Mouse (Mus musculus): ENCODE results near the gene S100a3.

DNA sequence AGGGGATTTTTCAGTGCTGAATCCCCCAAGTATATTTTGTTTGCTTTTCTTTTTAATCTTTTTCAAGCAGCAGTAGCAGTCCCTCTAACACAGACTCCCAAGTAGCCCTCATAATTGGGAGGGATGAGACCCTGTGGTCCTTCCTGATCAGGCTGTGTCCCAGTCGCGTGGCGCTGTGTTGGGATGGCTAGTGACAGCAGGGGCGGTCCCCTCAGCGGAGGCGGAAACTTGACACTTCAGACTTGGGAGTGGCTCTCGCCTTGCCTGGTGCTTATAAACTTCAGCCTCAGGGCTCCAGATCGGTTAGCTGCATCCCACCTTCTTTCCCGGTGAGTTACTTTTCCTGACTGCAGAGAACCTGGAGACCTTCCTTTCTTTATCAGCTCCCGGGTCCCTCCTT, 45.7 kb upstream of the S100a3 start:
- TF ChIP-seq ZC3H11A (IDR thresholded peaks at IDR 0.05; ENCODE audit: low read depth, low read length): no peak
- no peak for TF ChIP-seq ZNF384 (IDR thresholded peaks at IDR 0.05; ENCODE audit: low read depth, low read length)
- TF ChIP-seq MXI1 (IDR thresholded peaks at IDR 0.05; ENCODE audit: low read depth, low read length): peak; percentile 96
- TF ChIP-seq RCOR1 (conservative IDR thresholded peaks at IDR 0.05; ENCODE audit: low read depth, low read length): no peak
- no peak for TF ChIP-seq NRF1 (IDR thresholded peaks at IDR 0.05; ENCODE audit: low read depth, low read length)
- TF ChIP-seq EP300 (IDR thresholded peaks at IDR 0.05; ENCODE audit: low read length): 0 out of 2 replicates have a peak, but pooled peaks have one; percentile 17
- TF ChIP-seq UBTF (IDR thresholded peaks at IDR 0.05; ENCODE audit: low read depth, low read length): no peak
- no peak for TF ChIP-seq GABPA (IDR thresholded peaks at IDR 0.05; ENCODE audit: insufficient replicate concordance, low read depth, low read length)
- TF ChIP-seq POLR2A (IDR thresholded peaks at IDR 0.05; ENCODE audit: low read depth, low read length): peak; percentile 74
- TF ChIP-seq CTCF (conservative IDR thresholded peaks at IDR 0.05 in 1 of 2, IDR thresholded peaks at IDR 0.05 in 1 of 2; ENCODE audit: low read depth in 2 of 2, low read length in 2 of 2): no peak
- TF ChIP-seq ZKSCAN1 (IDR thresholded peaks at IDR 0.05; ENCODE audit: borderline replicate concordance, low read depth, low read length): no peak
